In genomic region chr4:95284696-95285095, GRCm38 (mm10) we compare ENCODE assay signal across 20 mouse cellular contexts.
"Had no signal": no experiment of that assay in that cellular context is flagged by ENCODE, and none has a peak within 500 bp of the region (broad histone marks: within the 10 kb centered on the region; RNA-seq: fewer than 3 reads in every experiment).

No protein-coding gene starts in this region.

- H3K27me3 ChIP-seq: limb, embryonic 12.5 days; limb, embryonic 15.5 days; midbrain, embryonic 13.5 days; neural tube, embryonic 13.5 days had no signal

- H3K9ac ChIP-seq: limb, embryonic 12.5 days; limb, embryonic 15.5 days; liver, embryonic 14.5 days; liver, postnatal 0 days; midbrain, embryonic 13.5 days; neural tube, embryonic 13.5 days had no signal

- H3K36me3 ChIP-seq: limb, embryonic 12.5 days; limb, embryonic 15.5 days; midbrain, embryonic 10.5 days; midbrain, embryonic 13.5 days; neural tube, embryonic 13.5 days had no signal

- DNase-seq: kidney, adult 9 months; kidney, postnatal 14 days; kidney, postnatal 4 days; left cerebral cortex, postnatal 4 days; liver, postnatal 0 days; lung, postnatal 10 days; lung, postnatal 36 days; right cerebral cortex, postnatal 14 days; right cerebral cortex, postnatal 4 days; spleen, adult 18-20 months; thymus, adult 18-20 months; thymus, postnatal 36 days had no signal

- H3K4me1 ChIP-seq: limb, embryonic 15.5 days; megakaryocyte, embryonic 14.5 days; midbrain, embryonic 10.5 days; midbrain, embryonic 13.5 days; neural tube, embryonic 13.5 days had no signal

- H3K4me3 ChIP-seq: limb, embryonic 12.5 days; limb, embryonic 15.5 days; megakaryocyte, embryonic 14.5 days; midbrain, embryonic 10.5 days; midbrain, embryonic 13.5 days; myocyte; neural tube, embryonic 13.5 days had no signal

- H3K27ac ChIP-seq: limb, embryonic 12.5 days; limb, embryonic 15.5 days; liver, embryonic 14.5 days; midbrain, embryonic 10.5 days; midbrain, embryonic 13.5 days; neural tube, embryonic 13.5 days had no signal
